Mouse (Mus musculus): ENCODE measurements around the gene Usp29.
A peak's percentile ranks its signal among the peaks of the same experiment; 100 is the strongest.

Usp29 gene

DNA sequence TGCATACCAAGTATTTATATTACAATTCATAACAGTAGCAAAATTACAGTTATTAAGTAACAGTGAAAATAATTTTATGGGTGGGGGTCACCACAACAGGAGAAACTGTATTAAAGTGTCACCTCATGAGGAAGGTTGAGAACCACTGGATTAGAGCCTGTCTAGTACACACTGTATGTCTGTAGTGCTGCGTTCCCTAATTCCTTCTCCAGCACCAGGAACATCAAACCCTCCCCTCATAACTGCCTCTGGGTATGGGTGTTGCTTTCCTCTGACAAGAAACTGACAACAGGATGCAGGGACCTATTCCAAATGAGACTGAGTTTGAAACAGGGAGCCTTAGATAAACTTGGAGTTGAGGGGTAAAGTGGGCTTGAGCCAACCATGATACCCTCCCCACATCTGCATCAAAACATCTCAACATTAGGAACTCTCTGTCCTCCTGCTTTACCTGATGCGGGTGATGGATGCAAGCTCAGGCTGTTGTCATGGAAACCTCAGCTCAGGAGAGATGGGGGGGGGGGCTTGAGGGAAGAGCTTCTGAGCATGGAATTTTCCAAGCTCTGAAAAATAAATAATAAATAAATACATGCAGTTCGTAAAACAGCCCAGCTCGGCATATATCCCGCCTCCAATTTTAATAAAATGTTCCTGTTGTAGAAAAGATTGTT, 86.5 kb downstream of the Usp29 start:
- no peak for DNase-seq (ENCODE audit: low read depth, low spot score)

DNA sequence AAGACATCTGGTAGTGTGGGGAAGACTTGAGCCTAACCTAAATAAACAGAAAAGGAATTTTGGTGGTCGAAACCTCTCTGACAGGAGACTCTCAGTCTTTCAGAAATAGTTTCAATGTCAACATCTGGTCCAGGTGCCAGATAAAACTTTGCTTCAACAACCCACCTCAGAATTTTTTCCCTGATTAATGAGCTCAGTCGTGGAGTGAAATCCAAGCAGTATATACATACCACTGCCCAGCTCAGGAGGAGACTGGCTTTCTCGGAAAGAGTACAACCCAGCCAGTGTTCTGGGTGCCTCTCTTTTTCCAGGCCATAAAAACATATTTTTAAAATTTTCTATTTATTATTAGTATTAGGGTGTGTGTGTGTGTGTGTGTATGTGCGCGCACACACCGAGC, 89.9 kb downstream of the Usp29 start:
- peak; percentile 41 for DNase-seq (ENCODE audit: low read depth, low spot score)

DNA sequence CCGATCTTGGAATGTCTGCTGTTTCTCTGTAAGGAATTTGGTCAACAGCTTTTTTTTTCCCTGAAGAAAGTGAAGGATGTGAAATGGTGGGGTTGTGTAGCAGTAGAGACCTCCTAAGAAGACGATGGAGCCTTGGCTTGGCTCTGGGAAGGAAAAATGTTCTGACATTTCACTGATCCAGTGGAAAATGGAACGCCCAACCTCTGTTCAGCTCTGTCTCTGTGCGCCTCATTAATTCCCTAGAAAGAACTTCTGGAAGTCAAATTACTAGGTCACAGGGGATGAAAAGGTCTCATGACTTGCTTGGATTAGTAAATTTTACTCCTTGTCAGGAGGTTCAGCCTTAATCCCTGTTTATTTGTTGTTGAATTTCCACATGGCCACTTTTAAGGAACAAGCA, 92.3 kb downstream of the Usp29 start:
- DNase-seq (ENCODE audit: low read depth, low spot score): no peak

DNA sequence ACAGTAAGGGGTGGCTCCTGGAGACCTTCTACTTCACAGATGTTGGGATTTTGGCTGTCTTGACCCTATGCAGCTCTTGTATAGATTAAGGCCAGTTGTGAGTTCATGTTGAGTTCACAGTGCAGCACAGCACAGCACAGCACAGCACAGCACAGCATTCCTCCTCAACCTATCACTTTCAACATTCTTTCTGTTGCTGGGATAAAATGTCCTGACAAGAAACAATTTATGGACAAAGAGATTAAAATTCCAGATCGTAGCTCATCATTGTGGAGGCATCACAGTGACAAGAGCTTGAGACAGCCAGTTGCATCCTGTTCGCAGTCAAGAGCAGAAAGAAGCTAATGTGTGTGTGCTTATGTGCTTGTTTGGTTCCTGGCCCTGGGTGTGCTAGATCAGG, 93.3 kb downstream of the Usp29 start:
- peak; percentile 68 for DNase-seq (ENCODE audit: low read depth, low spot score)

- no peak for DNase-seq (ENCODE audit: low read depth, low spot score)
Observed at GRCm38 (mm10) chr7:6825966-6826647, 95.7 kb downstream of the Usp29 start.

DNA sequence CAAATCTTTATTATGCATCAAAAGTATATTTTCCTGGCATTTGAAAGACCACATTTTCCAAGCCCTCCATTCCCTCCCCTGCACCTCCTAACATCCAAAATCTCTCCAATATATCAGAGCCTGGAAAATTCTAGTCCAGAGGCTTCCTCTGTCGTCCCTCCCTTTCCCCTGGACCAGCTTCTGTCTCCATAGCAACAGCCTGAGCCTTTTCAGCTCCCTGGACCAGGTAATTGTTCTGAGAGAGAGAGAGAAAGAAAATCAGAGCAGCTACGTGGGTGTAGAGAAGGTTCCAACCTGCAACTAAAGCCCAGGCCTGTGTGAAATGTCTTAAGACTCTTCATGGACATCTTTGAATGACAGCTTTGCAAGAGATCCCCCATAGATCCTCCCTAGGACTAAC, 98.8 kb downstream of the Usp29 start:
- DNase-seq (ENCODE audit: low read depth, low spot score): no peak

- peak; percentile 74 for DNase-seq (ENCODE audit: low read depth, low spot score)
Observed at GRCm38 (mm10) chr7:6834950-6835349, 104.6 kb downstream of the Usp29 start.

GRCm38 (mm10) chr7:6835351-6835750, 105.0 kb downstream of the Usp29 start:
- peak; percentile 83 for DNase-seq (ENCODE audit: low read depth, low spot score)

DNA sequence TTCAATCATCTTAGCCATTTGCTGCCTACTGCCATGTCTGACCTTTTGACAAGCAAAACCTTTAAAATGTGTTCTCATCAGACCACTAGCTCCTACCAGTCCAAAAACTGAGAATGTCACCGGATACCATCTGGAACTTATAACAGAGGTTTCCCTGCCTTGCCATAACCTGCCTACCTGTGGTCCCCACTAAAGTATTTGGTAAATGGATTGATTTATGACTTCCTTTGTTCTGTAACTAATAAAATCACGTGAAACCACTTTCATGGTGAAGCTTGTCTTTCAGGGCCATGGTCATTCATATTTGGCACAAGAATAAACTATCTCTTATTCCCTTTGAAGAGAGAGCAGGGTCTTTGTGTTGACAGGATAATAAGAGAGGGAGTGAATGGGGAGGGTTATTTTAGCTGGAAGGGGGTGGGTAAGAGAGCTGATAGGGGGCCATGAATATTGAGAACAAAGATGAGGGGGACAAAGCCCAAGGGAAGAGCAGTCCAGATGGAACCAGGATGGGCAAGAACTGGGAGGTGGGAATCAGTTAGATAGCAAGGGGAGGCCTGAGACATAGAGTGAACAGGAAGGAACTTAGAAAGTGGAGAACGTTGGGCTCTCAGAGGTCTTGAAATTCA, 107.0 kb downstream of the Usp29 start:
- peak; percentile 59 for DNase-seq (ENCODE audit: low read depth, low spot score)

DNA sequence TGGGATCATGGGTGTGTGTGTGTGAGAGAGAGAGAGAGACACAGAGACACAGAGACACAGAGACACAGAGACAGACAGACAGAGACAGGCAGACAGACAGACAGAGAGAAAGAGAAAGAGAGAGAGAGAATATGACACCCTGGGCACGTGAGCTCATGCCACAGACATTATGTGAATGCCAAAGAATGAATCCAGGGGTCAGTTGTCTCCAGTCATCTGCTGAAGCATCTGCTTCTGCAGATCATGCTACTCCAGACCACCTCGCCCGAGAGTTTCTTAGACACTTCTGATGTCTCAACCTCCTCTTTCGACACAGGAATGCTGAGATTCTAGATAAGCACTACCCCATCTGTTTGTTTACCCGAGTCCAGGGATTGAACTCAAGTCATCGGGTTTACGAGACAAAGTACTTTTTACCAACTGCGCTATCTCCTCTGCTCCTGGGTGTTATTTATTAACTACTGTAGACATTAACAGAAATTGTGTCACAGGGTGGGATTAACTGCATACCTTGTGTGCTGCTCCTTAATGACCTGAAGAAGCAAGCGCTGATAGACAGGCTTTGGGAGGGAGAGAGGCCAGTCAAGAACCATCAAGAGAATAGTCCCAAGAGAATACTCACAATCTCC, 107.7 kb downstream of the Usp29 start:
- DNase-seq (ENCODE audit: low read depth, low spot score): no peak

DNA sequence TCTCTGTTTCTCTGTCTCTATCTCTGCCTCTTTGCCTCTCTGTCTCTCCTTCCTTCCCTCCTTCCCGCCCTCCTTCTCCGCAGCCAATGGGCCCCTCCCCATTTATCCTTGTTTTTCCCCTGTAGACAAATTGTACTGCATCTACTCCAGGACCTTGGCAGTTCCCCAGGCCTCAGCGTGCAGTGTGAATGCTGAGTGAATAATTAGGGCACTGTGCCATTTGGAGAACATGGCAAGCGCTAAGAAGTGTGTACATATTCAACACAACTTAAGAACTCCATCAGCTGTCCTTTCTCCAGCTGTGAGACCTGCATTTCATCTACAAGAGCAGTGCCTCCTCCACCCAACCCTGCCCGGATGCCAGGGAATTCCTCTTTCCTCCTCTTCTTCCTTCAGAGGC, 110.5 kb downstream of the Usp29 start:
- DNase-seq (ENCODE audit: low read depth, low spot score): no peak

- no peak for DNase-seq (ENCODE audit: low read depth, low spot score)
Observed at GRCm38 (mm10) chr7:6849495-6849894, 119.1 kb downstream of the Usp29 start.

DNA sequence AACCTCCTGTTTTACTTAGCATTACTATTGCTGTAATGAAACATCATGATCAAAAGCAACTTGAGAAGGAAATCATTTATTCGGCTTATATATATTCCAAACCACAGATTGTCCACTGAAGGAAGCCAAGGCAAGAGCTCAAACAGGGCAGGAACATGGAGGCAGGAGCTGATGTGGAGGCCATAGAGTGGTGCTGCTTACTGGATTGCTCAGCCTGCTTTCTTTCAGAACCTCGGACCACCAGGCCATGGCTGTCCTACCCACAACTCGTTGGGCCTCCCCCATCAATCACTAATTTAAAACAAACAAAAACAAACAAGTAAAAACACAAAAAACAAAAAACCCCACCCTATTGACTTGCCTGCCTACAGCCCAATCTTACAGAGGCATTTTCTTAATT, 119.9 kb downstream of the Usp29 start:
- DNase-seq (ENCODE audit: low read depth, low spot score): no peak

- DNase-seq (ENCODE audit: low read depth, low spot score): no peak
Observed at GRCm38 (mm10) chr7:6851256-6851655, 120.9 kb downstream of the Usp29 start.

DNA sequence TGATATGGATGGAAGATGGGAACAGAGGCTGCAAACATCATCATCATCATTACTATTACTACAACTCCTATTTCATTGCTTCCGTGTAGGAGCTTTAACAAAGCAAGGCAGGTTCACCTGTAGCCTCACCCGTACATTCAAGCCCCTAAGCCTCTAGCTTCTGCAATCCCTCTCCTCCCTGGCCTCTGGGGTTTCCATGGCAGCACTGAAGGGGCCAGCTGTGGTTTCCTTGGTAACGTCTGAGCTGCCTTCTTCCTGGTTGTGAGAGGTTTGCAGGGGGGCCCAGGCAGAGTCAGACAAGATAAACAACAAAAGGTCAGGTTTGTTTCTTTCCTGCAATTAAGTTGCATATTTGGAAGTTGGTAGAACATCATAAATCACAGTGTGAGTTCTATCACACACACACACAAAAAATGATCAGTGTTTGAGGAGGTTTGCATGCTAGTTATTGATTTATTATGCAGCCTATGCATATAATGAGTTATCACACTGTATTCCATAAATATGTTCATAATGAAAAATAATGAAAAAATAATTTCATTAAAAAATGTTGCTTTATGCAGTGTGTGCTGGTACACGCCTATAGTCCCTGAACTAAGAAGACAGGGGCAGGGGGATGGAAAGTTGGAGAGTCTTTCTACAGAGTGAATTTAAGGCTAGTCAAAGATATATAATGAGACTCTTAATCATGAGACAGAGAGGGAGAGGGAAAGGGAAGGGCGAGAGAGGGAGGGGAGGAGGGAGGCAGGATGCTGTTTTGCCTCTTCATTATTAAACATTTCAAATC, 121.5 kb downstream of the Usp29 start:
- DNase-seq (ENCODE audit: low read depth, low spot score): peak; percentile 72

DNA sequence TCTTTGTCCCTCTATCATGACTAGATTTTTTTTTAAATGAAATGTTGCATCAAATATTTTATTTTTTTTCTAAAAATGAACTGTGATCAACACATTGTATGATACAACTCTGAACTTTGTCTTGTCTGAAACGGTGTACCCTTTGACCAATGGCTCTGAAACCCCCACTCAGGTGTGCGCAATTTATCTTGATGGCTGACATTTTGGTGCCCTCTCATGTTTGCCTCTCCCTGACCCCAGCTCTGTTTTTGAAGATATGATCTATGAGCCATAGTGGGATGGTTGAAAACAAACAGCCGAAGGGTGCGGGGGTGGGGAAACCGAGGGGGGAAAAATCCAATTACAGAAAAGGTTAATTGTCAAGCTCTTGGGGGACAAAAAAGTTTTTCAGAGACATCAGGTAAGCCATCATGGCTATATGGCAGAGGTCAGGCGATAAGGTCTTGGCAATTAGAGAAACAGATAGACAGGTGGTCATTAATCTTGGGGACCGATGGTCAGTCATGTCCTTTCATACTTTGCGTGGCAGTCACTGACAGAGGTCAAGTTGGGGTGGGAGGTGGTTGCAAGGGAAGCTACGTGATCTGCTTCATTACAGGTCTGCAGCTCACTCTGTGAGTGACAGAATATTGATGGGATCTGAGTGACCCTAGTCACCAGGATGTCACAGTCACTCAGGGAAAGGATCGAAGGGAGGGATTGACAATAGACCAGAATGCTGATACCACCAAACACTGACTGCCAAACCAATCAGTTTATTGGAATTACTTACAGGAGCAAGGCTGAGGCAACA, 125.4 kb downstream of the Usp29 start:
- no peak for DNase-seq (ENCODE audit: low read depth, low spot score)

- peak; percentile 62 for DNase-seq (ENCODE audit: low read depth, low spot score)
Observed at GRCm38 (mm10) chr7:6858694-6859270, 128.4 kb downstream of the Usp29 start.

DNA sequence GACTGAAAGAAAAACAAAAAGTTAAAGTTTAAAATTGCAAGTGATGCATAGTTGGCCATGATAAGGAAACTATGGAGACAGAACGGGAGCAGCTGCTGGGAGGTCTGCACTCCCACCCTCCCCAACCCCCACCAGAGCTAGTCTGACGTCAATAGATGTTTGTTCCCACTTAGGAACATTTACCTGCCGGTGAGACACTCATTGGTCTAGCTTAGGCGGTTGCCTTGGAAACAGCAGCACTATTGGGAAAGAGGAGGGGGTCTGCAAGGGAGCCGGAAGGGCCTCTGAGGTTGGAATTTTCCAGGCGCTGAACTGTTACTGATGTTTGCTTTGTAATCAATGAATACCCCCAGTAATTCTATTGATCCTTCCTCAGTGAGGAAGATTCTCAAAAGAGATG, 130.3 kb downstream of the Usp29 start:
- DNase-seq (ENCODE audit: low read depth, low spot score): no peak

DNA sequence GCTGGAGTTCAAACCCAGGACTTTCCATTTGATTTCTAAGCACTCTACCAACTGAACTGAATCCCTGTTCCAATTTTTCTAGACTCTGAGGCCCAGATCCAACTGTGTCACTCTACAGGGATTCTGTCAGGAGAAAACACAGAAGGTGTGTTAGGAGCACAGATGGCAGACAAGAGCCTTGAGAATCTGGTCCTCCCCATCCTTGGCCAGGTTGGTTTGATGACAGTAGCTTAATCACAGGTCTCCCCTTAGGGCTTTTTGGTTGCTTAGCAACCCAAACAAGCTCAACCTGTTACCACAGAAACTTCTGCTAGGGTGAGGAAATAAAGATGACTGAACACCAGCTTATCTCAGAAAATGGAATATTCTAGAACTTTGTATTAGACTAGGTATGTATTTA, 136.0 kb downstream of the Usp29 start:
- no peak for DNase-seq (ENCODE audit: low read depth, low spot score)

DNA sequence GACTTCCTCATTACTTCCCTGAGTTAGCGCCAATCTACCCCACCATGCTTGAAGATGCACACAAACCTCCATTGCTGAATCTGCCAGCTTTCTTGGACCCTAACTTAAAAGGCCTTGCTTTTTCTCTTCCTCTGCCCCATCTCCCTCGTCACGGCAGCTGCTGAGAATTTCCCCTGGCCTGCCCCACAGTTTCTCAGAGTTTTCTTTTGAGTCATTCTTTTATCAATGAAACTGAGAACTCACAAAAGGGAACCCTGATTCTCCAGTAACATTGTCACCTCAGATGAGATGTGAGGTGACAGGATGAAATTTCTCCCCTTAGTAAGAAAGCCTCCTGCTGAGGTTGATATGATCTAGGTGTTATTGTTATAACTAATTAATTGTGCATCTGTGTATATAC, 138.5 kb downstream of the Usp29 start:
- no peak for DNase-seq (ENCODE audit: low read depth, low spot score)

GRCm38 (mm10) chr7:6869556-6869955, 139.2 kb downstream of the Usp29 start:
- no peak for DNase-seq (ENCODE audit: low read depth, low spot score)

Measured in mesoderm, embryonic 11.5 days (tissue).